Mouse (Mus musculus) lung, embryonic 16.5 days (tissue): Measurements from ENCODE around the gene Plpp3. TPM values are rescaled to one million over a fixed set of nuclear protein-coding genes. Genes with fewer than 3 reads are reported as not detected.

Experiments
- ATAC-seq: fragments of 200-750 bp; cut with Nextera tagmentation; 2 replicates; pipeline ENCODE4 v1.8.0; 2017; ENCODE audit warnings: low read depth, mild to moderate bottlenecking, moderate library complexity
- H3K27ac ChIP-seq: fragments of 300-500 bp; sonication (generic); 2 replicates; pipeline ENCODE4 v1.5.1; 2014; ENCODE audit warnings: mild to moderate bottlenecking, control low read depth, low read length
- H3K27me3 ChIP-seq: fragments of 300-500 bp; sonication (generic); 2 replicates; pipeline ENCODE4 v1.6.1; 2014; ENCODE audit warnings: low read depth, low read length, mixed read lengths; ENCODE audit not compliant: control insufficient read depth, insufficient read depth
- H3K36me3 ChIP-seq: fragments of 300-500 bp; sonication (generic); 2 replicates; pipeline ENCODE4 v1.6.1; 2014; ENCODE audit warnings: low read length; ENCODE audit not compliant: control insufficient read depth, insufficient read depth
- H3K4me1 ChIP-seq: fragments of 300-500 bp; sonication (generic); replicated peaks from 2 replicates; pipeline ENCODE4 v1.6.1; 2014; ENCODE audit warnings: low read length, mixed read lengths; ENCODE audit not compliant: control insufficient read depth, insufficient read depth
- H3K4me2 ChIP-seq: fragments of 300-500 bp; sonication (generic); 2 replicates; pipeline ENCODE4 v1.6.1; 2014; ENCODE audit warnings: low read depth, low read length, control low read depth
- H3K4me3 ChIP-seq: fragments of 300-500 bp; sonication (generic); 2 replicates; pipeline ENCODE4 v1.5.1; 2014; ENCODE audit warnings: mild to moderate bottlenecking, low read length, control low read depth
- H3K9ac ChIP-seq: fragments of 300-500 bp; sonication (generic); 2 replicates; pipeline ENCODE4 v1.6.1; 2014; ENCODE audit warnings: low read length, control low read depth
- H3K9me3 ChIP-seq: fragments of 300-500 bp; sonication (generic); 2 replicates; pipeline ENCODE4 v1.6.1; 2016; ENCODE audit warnings: low read length; ENCODE audit not compliant: control insufficient read depth
- WGBS: fragments of 180-500 bp; shearing (Covaris S2); extraction: QIAGEN DNeasy Blood & Tissue Kit; methylation state at CpG from one replicate; pipeline ENCODE4 v1.1.7; 2014; 5-methylcytosine and 5-hydroxymethylcytosine counted together
- polyA plus RNA-seq: library from polyadenylated mRNA; unstranded; fragments of >200 nt; fragmentation: Nextera tagmentation; extraction: Ambion mirVana; gene quantifications from 2 replicates; pipeline ENCODE4 v1.2.1, GENCODE M21; 2015

Gene Plpp3
- polyA plus RNA-seq, 1 experiment from 2014 or later = 94.2 TPM

GRCm38 (mm10) chr4:105113468-105113867, 43.7 kb upstream of the Plpp3 start:
- H3K4me3 ChIP-seq = no peak overlapping the region
- WGBS = 64% methylated on average over 3 of the region's 3 CpGs
- no peaks in the 10 kb centered on the region for H3K36me3 ChIP-seq
- ATAC-seq = no peak
- H3K27me3 ChIP-seq = peaks cover 4% of the 10 kb centered on the region; the same call in 1 of the 2 replicates
- no peaks in the 10 kb centered on the region for H3K9me3 ChIP-seq
- no peak overlapping the region for H3K9ac ChIP-seq
- H3K4me2 ChIP-seq = no peak overlapping the region
- peaks cover 6% of the 10 kb centered on the region; the same call in 1 of the 2 replicates for H3K4me1 ChIP-seq
- H3K27ac ChIP-seq = no peak overlapping the region

- H3K4me2 ChIP-seq = no peak overlapping the region
- H3K4me1 ChIP-seq = no peaks in the 10 kb centered on the region
- no peaks in the 10 kb centered on the region for H3K9me3 ChIP-seq
- H3K27ac ChIP-seq = no peak overlapping the region
- H3K36me3 ChIP-seq = no peaks in the 10 kb centered on the region
- 76% methylated on average over 6 of the region's 6 CpGs for WGBS
- no peak for ATAC-seq
- H3K9ac ChIP-seq = no peak overlapping the region
- H3K4me3 ChIP-seq = no peak overlapping the region
- H3K27me3 ChIP-seq = no peaks in the 10 kb centered on the region
Observed at GRCm38 (mm10) chr4:105121081-105121480, 36.1 kb upstream of the Plpp3 start.

GRCm38 (mm10) chr4:105122429-105122828, 34.7 kb upstream of the Plpp3 start:
- Histone ChIP-seq H3K4me2 (no peak overlapping the region), H3K27ac (no peak overlapping the region), H3K9me3 (no peaks in the 10 kb centered on the region), H3K4me3 (no peak overlapping the region), H3K4me1 (no peaks in the 10 kb centered on the region), H3K27me3 (no peaks in the 10 kb centered on the region), H3K9ac (no peak overlapping the region), H3K36me3 (no peaks in the 10 kb centered on the region)
- WGBS = 42% methylated on average over 8 of the region's 8 CpGs
- ATAC-seq = no peak

- no peak for ATAC-seq
- 24% methylated on average over 7 of the region's 7 CpGs for WGBS
Observed at GRCm38 (mm10) chr4:105129212-105129611, 27.9 kb upstream of the Plpp3 start.

GRCm38 (mm10) chr4:105131756-105132314, 25.3 kb upstream of the Plpp3 start:
- Histone ChIP-seq H3K9me3 (no peaks in the 10 kb centered on the region), H3K4me2 (no peak overlapping the region), H3K36me3 (no peaks in the 10 kb centered on the region), H3K4me1 (no peaks in the 10 kb centered on the region; the same call in 1 of the 2 replicates), H3K4me3 (no peak overlapping the region), H3K27ac (no peak overlapping the region), H3K27me3 (no peaks in the 10 kb centered on the region), H3K9ac (no peak overlapping the region)
- no peak for ATAC-seq
- WGBS = 72% methylated on average over 9 of the region's 9 CpGs

More at GRCm38 (mm10) chr4:105129212-105129611, 27.9 kb upstream of the Plpp3 start:
- no peak overlapping the region for H3K4me3 ChIP-seq
- no peak overlapping the region for H3K4me2 ChIP-seq
- H3K27me3 ChIP-seq = no peaks in the 10 kb centered on the region
- no peaks in the 10 kb centered on the region for H3K36me3 ChIP-seq
- no peak overlapping the region for H3K27ac ChIP-seq
- no peaks in the 10 kb centered on the region for H3K9me3 ChIP-seq
- no peak overlapping the region for H3K9ac ChIP-seq
- H3K4me1 ChIP-seq = no peaks in the 10 kb centered on the region

- H3K27ac ChIP-seq = no peak overlapping the region
- 74% methylated on average over 4 of the region's 4 CpGs for WGBS
- H3K27me3 ChIP-seq = no peaks in the 10 kb centered on the region
- H3K9ac ChIP-seq = no peak overlapping the region
- H3K4me2 ChIP-seq = no peak overlapping the region
- no peak overlapping the region for H3K4me3 ChIP-seq
- no peaks in the 10 kb centered on the region; the same call in 1 of the 2 replicates for H3K4me1 ChIP-seq
- ATAC-seq = no peak
- H3K9me3 ChIP-seq = no peaks in the 10 kb centered on the region
- no peaks in the 10 kb centered on the region for H3K36me3 ChIP-seq
Observed at GRCm38 (mm10) chr4:105133350-105134050, 23.6 kb upstream of the Plpp3 start.

GRCm38 (mm10) chr4:105149492-105149891, 7.7 kb upstream of the Plpp3 start:
- H3K4me1 ChIP-seq = no peaks in the 10 kb centered on the region
- ATAC-seq = peak; percentile 56; the same call in 1 of the 2 replicates
- WGBS = 63% methylated on average over 7 of the region's 7 CpGs
- H3K27me3 ChIP-seq = no peaks in the 10 kb centered on the region
- H3K9ac ChIP-seq = no peak overlapping the region
- H3K27ac ChIP-seq = no peak overlapping the region
- H3K9me3 ChIP-seq = 0 out of 2 replicates have a peak, but pooled peaks cover 3% of the 10 kb centered on the region
- H3K4me2 ChIP-seq = no peak overlapping the region
- H3K36me3 ChIP-seq = no peaks in the 10 kb centered on the region
- no peak overlapping the region for H3K4me3 ChIP-seq

GRCm38 (mm10) chr4:105151911-105152690, 5.0 kb upstream of the Plpp3 start:
- H3K4me3 ChIP-seq = no peak overlapping the region
- H3K36me3 ChIP-seq = no peaks in the 10 kb centered on the region
- H3K4me1 ChIP-seq = no peaks in the 10 kb centered on the region
- 42% methylated on average over 14 of the region's 14 CpGs for WGBS
- H3K9ac ChIP-seq = no peak overlapping the region
- no peaks in the 10 kb centered on the region for H3K9me3 ChIP-seq
- ATAC-seq = peak; percentile 54; the same call in 1 of the 2 replicates
- no peak overlapping the region for H3K27ac ChIP-seq
- no peak overlapping the region for H3K4me2 ChIP-seq
- H3K27me3 ChIP-seq = no peaks in the 10 kb centered on the region

GRCm38 (mm10) chr4:105153227-105153626, 3.9 kb upstream of the Plpp3 start:
- Histone ChIP-seq H3K4me2 (no peak overlapping the region), H3K27me3 (no peaks in the 10 kb centered on the region; the same call in 1 of the 2 replicates), H3K27ac (no peak overlapping the region), H3K9ac (no peak overlapping the region), H3K4me3 (no peak overlapping the region), H3K9me3 (no peaks in the 10 kb centered on the region), H3K4me1 (no peaks in the 10 kb centered on the region), H3K36me3 (no peaks in the 10 kb centered on the region)
- 32% methylated on average over 3 of the region's 3 CpGs for WGBS
- no peak for ATAC-seq
